Mouse (Mus musculus) intestine, embryonic 14.5 days (tissue): Measurements from ENCODE around the gene Gramd1b. TPM values are rescaled to one million over a fixed set of nuclear protein-coding genes. Genes with fewer than 3 reads are reported as not detected.
A peak's percentile ranks its signal among the peaks of the same experiment; 100 is the strongest.
"Not testable (repeated sequence)": the region's sequence is repeated elsewhere in the genome, so short reads cannot be mapped to it uniquely, and the experiment has no call there.

ENCODE experiments used
- ATAC-seq: fragments of 200-750 bp; cut with Nextera tagmentation; replicated peaks from 2 replicates; pipeline ENCODE4 v1.8.0; 2017; ENCODE audit warnings: low read depth, moderate number of reproducible peaks, moderate TSS enrichment, moderate library complexity; ENCODE audit not compliant: low FRiP score, low TSS enrichment
- DNase-seq: peaks from one replicate; pipeline ENCODE4 v3.0.0-alpha.2; 2018; ENCODE audit warnings: low spot score
- H3K27ac ChIP-seq: fragments of 300-500 bp; sonication (generic); 2 replicates; pipeline ENCODE4 v1.5.1; 2014; ENCODE audit warnings: low read depth, mild to moderate bottlenecking, control low read depth
- H3K27me3 ChIP-seq: fragments of 300-500 bp; sonication (generic); replicated peaks from 2 replicates; pipeline ENCODE4 v1.6.1; 2014; ENCODE audit warnings: low read length, control low read depth; ENCODE audit not compliant: control insufficient read depth, insufficient read depth
- H3K36me3 ChIP-seq: fragments of 300-500 bp; sonication (generic); 2 replicates; pipeline ENCODE4 v1.6.1; 2014; ENCODE audit warnings: low read length, control low read depth; ENCODE audit not compliant: control insufficient read depth, insufficient read depth
- H3K4me1 ChIP-seq: fragments of 300-500 bp; sonication (generic); replicated peaks from 2 replicates; pipeline ENCODE4 v1.6.1; 2014; ENCODE audit warnings: low read length, control low read depth, mixed read lengths; ENCODE audit not compliant: control insufficient read depth, insufficient read depth
- H3K4me2 ChIP-seq: fragments of 300-500 bp; sonication (generic); 2 replicates; pipeline ENCODE4 v1.6.1; 2014; ENCODE audit warnings: low read length
- H3K4me3 ChIP-seq: fragments of 300-500 bp; sonication (generic); 2 replicates; pipeline ENCODE4 v1.5.1; 2014; ENCODE audit warnings: low read depth, low read length, control low read depth, mixed read lengths
- H3K9ac ChIP-seq: fragments of 300-500 bp; sonication (generic); 2 replicates; pipeline ENCODE4 v1.6.1; 2014; ENCODE audit warnings: mild to moderate bottlenecking, low read length
- H3K9me3 ChIP-seq: fragments of 300-500 bp; sonication (generic); 2 replicates; pipeline ENCODE4 v1.6.1; 2016; ENCODE audit warnings: low read length, control low read depth; ENCODE audit not compliant: control insufficient read depth
- WGBS: fragments of 180-500 bp; shearing (Covaris S2); extraction: QIAGEN DNeasy Blood & Tissue Kit; methylation state at CpG from one replicate; pipeline ENCODE4 v1.1.7; 2014; 5-methylcytosine and 5-hydroxymethylcytosine counted together
- polyA plus RNA-seq: library from polyadenylated mRNA; unstranded; fragments of >200 nt; fragmentation: Nextera tagmentation; extraction: Ambion mirVana; gene quantifications from 2 replicates; pipeline ENCODE4 v1.2.1, GENCODE M21; 2014

Gramd1b gene
- polyA plus RNA-seq, 1 experiment from 2014 or later = 3.5 TPM

DNA sequence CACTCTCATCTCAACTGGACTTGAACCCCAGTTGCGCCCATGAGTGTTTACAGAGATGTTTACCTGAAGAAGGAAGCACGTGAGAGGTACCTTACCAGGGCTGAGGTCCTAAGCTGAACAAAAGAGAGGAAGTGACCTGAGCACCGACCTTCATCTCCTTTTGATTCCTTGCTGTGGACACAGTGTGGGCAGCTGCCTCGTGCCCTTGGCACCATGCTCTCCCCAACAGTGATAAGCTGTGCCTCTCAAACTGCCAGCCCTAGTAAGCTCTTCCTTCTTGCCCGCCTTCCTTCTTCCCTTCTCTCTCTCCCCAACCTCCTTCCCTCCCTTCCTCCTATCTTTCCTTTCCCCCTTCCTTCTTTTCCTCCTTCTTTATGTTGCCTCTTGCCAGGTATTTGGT, 26.3 kb downstream of the Gramd1b start:
- WGBS = 73% methylated on average over 5 of the region's 5 CpGs
- Histone ChIP-seq H3K27ac (no peak overlapping the region), H3K27me3 (no peaks in the 10 kb centered on the region), H3K9ac (no peak overlapping the region), H3K4me3 (no peak overlapping the region), H3K9me3 (no peaks in the 10 kb centered on the region), H3K4me2 (no peak overlapping the region), H3K4me1 (no peaks in the 10 kb centered on the region), H3K36me3 (no peaks in the 10 kb centered on the region)
- DNase-seq (no peak), ATAC-seq (no peak)

DNA sequence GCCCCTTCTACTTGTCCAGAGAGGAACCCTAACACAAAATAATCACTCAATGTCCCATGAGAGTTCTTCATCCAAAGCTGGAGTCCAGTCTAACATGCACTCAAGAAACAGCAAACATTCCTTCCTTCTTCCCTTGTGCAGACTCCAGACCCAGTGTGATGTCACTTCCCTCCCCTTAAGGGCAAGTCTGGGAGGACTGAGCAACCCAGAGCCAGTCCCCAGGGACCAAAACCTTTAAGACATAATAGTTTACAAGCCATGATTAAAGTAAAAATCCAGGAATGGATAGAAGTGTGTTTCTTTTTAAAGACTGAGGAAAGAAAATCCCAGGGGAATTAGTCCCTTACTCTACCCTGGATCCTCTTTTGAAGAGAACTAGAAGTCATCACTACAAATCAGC, 30.5 kb downstream of the Gramd1b start:
- H3K27ac ChIP-seq = no peak overlapping the region
- H3K9me3 ChIP-seq = no peaks in the 10 kb centered on the region
- no peaks in the 10 kb centered on the region for H3K4me1 ChIP-seq
- H3K4me2 ChIP-seq = no peak overlapping the region
- ATAC-seq (no peak), DNase-seq (no peak)
- H3K4me3 ChIP-seq = no peak overlapping the region
- H3K27me3 ChIP-seq = no peaks in the 10 kb centered on the region
- no peak overlapping the region for H3K9ac ChIP-seq
- H3K36me3 ChIP-seq = no peaks in the 10 kb centered on the region

DNA sequence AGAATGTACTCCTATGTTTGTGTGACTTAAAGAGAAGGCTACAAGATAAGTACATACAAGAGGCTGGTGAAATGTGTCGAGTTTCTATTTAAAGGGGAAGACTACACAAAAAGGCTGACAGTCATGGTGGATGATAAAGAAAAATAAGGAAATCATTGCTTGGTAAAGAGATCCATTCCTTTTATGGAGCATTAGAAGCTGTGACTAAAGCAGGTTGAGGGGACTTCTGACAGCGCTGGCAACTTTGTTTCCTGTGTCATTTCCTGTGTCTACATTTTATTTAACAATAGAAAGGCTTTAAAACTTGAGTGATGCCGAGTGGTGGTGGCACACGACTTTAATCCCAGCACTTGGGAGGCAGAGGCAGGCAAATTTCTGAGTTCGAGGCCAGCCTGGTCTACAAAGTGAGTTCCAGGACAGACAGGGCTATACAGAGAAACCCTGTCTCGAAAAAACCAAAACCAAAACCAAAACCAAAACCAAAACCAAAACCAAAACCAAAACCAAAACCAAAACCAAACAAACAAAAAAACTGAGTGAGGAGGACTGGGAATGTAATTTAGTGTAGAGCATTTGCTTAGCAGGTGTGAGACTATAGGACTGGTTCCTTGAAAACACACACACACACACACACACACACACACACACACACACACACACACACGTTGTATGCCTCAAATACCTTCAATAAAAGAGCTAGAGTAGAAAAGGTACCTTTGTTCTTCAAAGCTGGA, 48.7 kb downstream of the Gramd1b start:
- H3K9me3 ChIP-seq, H3K4me1 ChIP-seq, DNase-seq, ATAC-seq, H3K36me3 ChIP-seq, H3K9ac ChIP-seq, H3K4me3 ChIP-seq, H3K27ac ChIP-seq, H3K27me3 ChIP-seq, H3K4me2 ChIP-seq: not testable (repeated sequence)
- WGBS = 69% methylated on average over 7 of the region's 7 CpGs

DNA sequence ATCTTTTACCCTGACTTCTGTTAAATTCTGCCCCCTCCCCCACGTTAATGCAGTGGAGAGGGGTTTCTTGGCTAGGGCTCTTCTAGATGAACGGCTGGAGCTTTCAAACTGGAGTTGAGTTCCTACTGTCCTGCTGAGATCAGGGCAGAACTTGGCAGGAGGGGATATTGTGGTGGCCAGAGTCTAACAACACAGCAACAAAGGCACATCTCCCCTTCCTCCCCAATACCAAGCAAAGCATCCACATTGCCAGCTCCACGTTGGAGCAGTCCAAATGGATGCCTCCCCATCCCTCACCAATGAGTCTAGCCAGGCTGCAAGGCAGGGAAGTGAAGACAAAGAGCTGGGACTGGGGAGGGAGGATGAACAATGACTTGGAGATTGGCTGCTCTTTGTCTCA, 49.9 kb downstream of the Gramd1b start:
- ATAC-seq = no peak
- no peak overlapping the region for H3K4me3 ChIP-seq
- H3K9me3 ChIP-seq = no peaks in the 10 kb centered on the region; the same call in 1 of the 2 replicates
- H3K27me3 ChIP-seq = no peaks in the 10 kb centered on the region
- WGBS = 76% methylated on average over 3 of the region's 3 CpGs
- DNase-seq = no peak
- H3K36me3 ChIP-seq = no peaks in the 10 kb centered on the region
- no peak overlapping the region for H3K4me2 ChIP-seq
- no peak overlapping the region for H3K9ac ChIP-seq
- no peak overlapping the region for H3K27ac ChIP-seq
- H3K4me1 ChIP-seq = no peaks in the 10 kb centered on the region

DNA sequence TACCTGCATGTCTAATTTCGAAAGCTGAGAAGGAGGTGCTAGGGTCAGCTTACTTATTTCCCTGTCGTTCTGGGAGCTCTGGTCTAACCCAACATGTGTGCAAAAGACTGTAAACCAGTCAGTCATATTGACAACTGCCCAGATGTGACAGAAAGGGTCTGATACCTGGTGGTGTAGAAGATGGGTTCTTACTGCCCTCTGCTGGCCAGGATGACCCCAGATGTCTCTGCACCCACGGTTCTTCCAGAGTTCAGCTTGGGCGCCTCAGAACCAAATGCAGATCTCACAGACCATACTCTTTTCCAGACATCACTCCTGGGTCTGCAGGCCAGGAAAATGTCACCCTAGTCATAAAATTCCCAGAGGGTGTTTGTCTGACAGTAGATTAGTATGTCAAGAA, 51.9 kb downstream of the Gramd1b start:
- Histone ChIP-seq H3K27ac (no peak overlapping the region), H3K4me2 (no peak overlapping the region), H3K36me3 (no peaks in the 10 kb centered on the region), H3K4me3 (no peak overlapping the region), H3K9me3 (no peaks in the 10 kb centered on the region), H3K9ac (no peak overlapping the region), H3K27me3 (no peaks in the 10 kb centered on the region), H3K4me1 (no peaks in the 10 kb centered on the region)
- ATAC-seq = peak; percentile 47; the same call in 1 of the 2 replicates
- DNase-seq = peak; percentile 65
- 44% methylated on average over 4 of the region's 4 CpGs for WGBS

DNA sequence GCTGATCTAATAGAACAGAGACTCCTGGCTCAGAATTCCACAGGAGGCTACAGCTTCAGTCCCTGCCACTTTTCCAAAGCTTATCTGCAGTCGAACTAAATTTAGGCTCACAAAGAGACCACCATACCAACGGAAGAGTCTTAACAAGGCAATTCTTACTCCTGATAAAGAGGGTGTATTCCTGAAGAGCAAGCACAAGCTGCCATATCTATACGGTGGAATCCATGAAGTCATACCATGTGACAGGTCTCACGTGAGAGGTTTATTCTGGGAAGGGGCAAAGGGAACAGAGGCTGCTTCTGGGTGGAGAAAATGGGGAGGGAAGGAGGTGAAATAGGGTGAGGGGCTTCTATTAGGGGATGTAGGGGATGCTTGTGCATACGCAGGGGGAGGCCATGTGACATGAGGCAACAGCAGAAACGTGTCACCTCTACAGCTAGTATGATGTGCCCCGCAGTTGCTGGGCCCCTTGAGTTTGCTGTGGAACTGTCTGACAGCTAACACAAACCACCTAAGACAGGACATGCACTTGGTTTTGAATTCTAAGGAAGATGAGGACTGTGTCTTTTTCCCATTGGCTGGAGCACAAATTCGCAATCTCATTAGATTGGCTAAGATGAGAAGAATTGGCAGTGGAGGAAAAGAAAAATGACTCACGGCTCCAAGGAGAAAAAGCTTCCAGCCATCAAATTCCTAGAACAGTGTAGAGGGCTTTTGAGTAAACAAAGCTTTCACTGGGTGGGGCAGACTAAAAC, 52.9 kb downstream of the Gramd1b start:
- no peak overlapping the region for H3K4me2 ChIP-seq
- H3K27me3 ChIP-seq = no peaks in the 10 kb centered on the region
- H3K36me3 ChIP-seq = no peaks in the 10 kb centered on the region
- H3K9me3 ChIP-seq = no peaks in the 10 kb centered on the region
- no peak overlapping the region for H3K9ac ChIP-seq
- WGBS = 82% methylated on average over 9 of the region's 9 CpGs
- no peak overlapping the region for H3K4me3 ChIP-seq
- no peaks in the 10 kb centered on the region for H3K4me1 ChIP-seq
- H3K27ac ChIP-seq = no peak overlapping the region
- DNase-seq = no peak
- no peak for ATAC-seq

DNA sequence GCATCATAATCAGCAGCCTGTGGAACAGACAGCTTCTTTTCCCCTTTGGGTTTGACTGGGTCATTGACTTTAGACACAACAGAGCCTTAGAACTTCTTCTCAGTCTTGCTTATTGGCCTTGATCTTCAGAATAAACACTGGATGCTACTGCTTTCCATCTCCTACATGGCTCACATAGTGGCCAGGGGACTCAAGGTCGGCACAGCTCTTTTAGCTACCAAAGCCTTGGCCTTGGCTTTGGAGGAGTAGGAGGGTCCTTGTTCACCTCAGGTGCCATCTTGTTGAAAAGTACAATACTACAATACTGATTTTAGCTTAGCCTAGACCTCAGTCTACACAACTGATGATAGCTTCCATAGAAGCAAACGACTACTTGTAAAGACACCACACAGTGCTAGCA, 53.6 kb downstream of the Gramd1b start:
- Histone ChIP-seq H3K9me3 (no peaks in the 10 kb centered on the region), H3K4me3 (no peak overlapping the region), H3K4me1 (no peaks in the 10 kb centered on the region), H3K9ac (no peak overlapping the region), H3K27me3 (no peaks in the 10 kb centered on the region), H3K36me3 (no peaks in the 10 kb centered on the region), H3K27ac (no peak overlapping the region), H3K4me2 (no peak overlapping the region)
- WGBS = 87% methylated on average over 2 of the region's 2 CpGs
- ATAC-seq (no peak), DNase-seq (no peak)

DNA sequence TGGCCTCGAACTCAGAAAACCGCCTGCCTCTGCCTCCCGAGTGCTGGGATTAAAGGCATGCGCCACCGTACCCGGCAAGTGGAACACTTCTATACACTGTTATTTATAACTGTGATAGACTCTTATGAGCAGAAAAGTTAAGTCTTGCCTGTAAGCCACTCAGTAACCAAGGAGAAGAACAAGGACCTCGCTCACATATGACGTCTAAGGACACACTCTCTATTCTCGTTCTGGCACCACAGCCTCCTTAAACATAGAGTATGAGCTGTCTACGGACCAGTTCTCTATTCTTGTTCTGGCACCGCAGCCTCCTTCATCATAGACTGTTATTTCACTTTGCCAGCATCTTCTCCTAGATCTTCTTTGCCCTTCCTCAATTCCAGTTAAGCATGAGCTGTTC, 55.1 kb downstream of the Gramd1b start:
- Histone ChIP-seq H3K9ac (no peak overlapping the region), H3K27me3 (no peaks in the 10 kb centered on the region), H3K36me3 (no peaks in the 10 kb centered on the region), H3K27ac (no peak overlapping the region), H3K4me2 (no peak overlapping the region), H3K4me3 (no peak overlapping the region), H3K9me3 (no peaks in the 10 kb centered on the region), H3K4me1 (no peaks in the 10 kb centered on the region)
- 90% methylated on average over 11 of the region's 11 CpGs for WGBS
- no peak for DNase-seq
- no peak for ATAC-seq
